11 mouse cellular contexts compared by ENCODE assay signal in the genomic region with DNA sequence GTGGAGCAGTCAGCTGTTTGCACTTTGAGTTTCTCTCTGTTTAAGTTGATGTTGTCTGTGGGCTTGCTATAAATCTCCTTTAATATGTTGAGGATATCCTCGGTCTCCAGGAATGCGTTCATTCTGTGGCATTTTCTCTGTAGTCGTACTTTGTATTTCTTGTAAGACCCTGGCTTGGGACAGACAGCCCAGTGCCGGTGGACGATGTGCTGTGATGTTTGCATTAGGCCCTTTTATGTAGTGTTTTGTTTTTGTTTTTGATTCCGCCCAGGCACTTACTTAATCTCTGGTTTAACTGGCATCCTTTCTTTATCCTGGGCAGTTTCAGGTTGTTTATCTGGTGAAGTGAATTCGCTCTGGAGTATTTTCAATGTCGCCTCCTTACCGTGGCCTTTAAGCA. TPM values are rescaled to one million over a fixed set of nuclear protein-coding genes. Genes with fewer than 3 reads are reported as not detected.
DNase-seq lines count a peak whose midpoint lies in the region; ATAC-seq and TF ChIP-seq lines count a peak whose summit lies in the region.
"Had no signal": no experiment of that assay in that cellular context is flagged by ENCODE, and none has a peak within 500 bp of the region (broad histone marks: within the 10 kb centered on the region; RNA-seq: fewer than 3 reads in every experiment).

No protein-coding gene starts in this region.

- peaks cover 18% of the 10 kb centered on the region; the same call in 1 of the 2 replicates for H3K36me3 ChIP-seq in forebrain, embryonic 10.5 days (replicated peaks)
- H3K36me3 ChIP-seq in forebrain, embryonic 15.5 days = no peaks in the 10 kb centered on the region
- H3K36me3 ChIP-seq in limb, embryonic 12.5 days = no peaks in the 10 kb centered on the region
- peaks cover 10% of the 10 kb centered on the region for H3K36me3 ChIP-seq in limb, embryonic 10.5 days
- no peaks in the 10 kb centered on the region for H3K36me3 ChIP-seq in hindbrain, embryonic 12.5 days
- H3K36me3 ChIP-seq in midbrain, embryonic 16.5 days (ENCODE audit: control insufficient read depth, insufficient read depth, low read length) = no peaks in the 10 kb centered on the region
- H3K36me3 ChIP-seq: embryonic facial prominence, embryonic 13.5 days had no signal

- H3K27me3 ChIP-seq in forebrain, embryonic 10.5 days (ENCODE audit: poor library complexity, severe bottlenecking) = no peaks in the 10 kb centered on the region
- no peaks in the 10 kb centered on the region for H3K27me3 ChIP-seq in forebrain, embryonic 15.5 days
- no peaks in the 10 kb centered on the region for H3K27me3 ChIP-seq in limb, embryonic 12.5 days
- H3K27me3 ChIP-seq in limb, embryonic 10.5 days (ENCODE audit: low read depth, poor library complexity, severe bottlenecking) = no peaks in the 10 kb centered on the region
- no peaks in the 10 kb centered on the region for H3K27me3 ChIP-seq in hindbrain, embryonic 12.5 days
- H3K27me3 ChIP-seq in midbrain, embryonic 16.5 days (ENCODE audit: control insufficient read depth, insufficient read depth, low read depth, low read length) = no peaks in the 10 kb centered on the region
- H3K27me3 ChIP-seq: embryonic facial prominence, embryonic 13.5 days had no signal

- no peak for TF ChIP-seq CTCF in left cerebral cortex, adult 2 months (IDR thresholded peaks at IDR 0.05)

- no peak for DNase-seq in forebrain, embryonic 10.5 days (ENCODE audit: extremely low spot score, low spot score)
- DNase-seq in limb, embryonic 10.5 days (ENCODE audit: low spot score) = no peak
- DNase-seq in left cerebral cortex, adult 2 months (ENCODE audit: extremely low spot score in 1 of 2, low spot score in 2 of 2) = no peak
- DNase-seq in layer of hippocampus, adult 9-10 months (ENCODE audit: low spot score) = no peak
- DNase-seq: kidney, adult 18-20 months; spleen, adult 18-20 months had no signal

- H3K9me3 ChIP-seq in forebrain, embryonic 10.5 days = peaks cover 3% of the 10 kb centered on the region; the same call in 1 of the 2 replicates
- no peaks in the 10 kb centered on the region for H3K9me3 ChIP-seq in forebrain, embryonic 15.5 days
- H3K9me3 ChIP-seq in limb, embryonic 12.5 days = no peaks in the 10 kb centered on the region
- no peaks in the 10 kb centered on the region for H3K9me3 ChIP-seq in limb, embryonic 10.5 days (replicated peaks)
- H3K9me3 ChIP-seq in hindbrain, embryonic 12.5 days (replicated peaks) = no peaks in the 10 kb centered on the region
- H3K9me3 ChIP-seq in midbrain, embryonic 16.5 days (replicated peaks; ENCODE audit: control insufficient read depth, low read length, poor library complexity, severe bottlenecking) = no peaks in the 10 kb centered on the region
- H3K9me3 ChIP-seq: embryonic facial prominence, embryonic 13.5 days had no signal

- intact Hi-C loops in left cerebral cortex, adult 2 months (cut with DNase I) = no loop called here

- H3K4me2 ChIP-seq in forebrain, embryonic 15.5 days (replicated peaks) = no peak overlapping the region
- H3K4me2 ChIP-seq in limb, embryonic 12.5 days = peak overlapping the region; percentile 18
- H3K4me2 ChIP-seq in hindbrain, embryonic 12.5 days (replicated peaks) = no peak overlapping the region; the same call in 1 of the 2 replicates
- peak overlapping the region; percentile 5; the same call in 1 of the 2 replicates for H3K4me2 ChIP-seq in midbrain, embryonic 16.5 days (ENCODE audit: low read length)
- H3K4me2 ChIP-seq: embryonic facial prominence, embryonic 13.5 days had no signal

- no peak overlapping the region for H3K9ac ChIP-seq in forebrain, embryonic 15.5 days (replicated peaks)
- no peak overlapping the region for H3K9ac ChIP-seq in limb, embryonic 12.5 days (replicated peaks)
- H3K9ac ChIP-seq in hindbrain, embryonic 12.5 days = peak overlapping the region; percentile 15; the same call in 1 of the 2 replicates
- peak overlapping the region; percentile 0; the same call in 1 of the 2 replicates for H3K9ac ChIP-seq in midbrain, embryonic 16.5 days (ENCODE audit: low read depth, low read length)
- H3K9ac ChIP-seq: embryonic facial prominence, embryonic 13.5 days had no signal

- no peak for ATAC-seq in forebrain, embryonic 15.5 days (replicated peaks)
- ATAC-seq in limb, embryonic 12.5 days (ENCODE audit: insufficient number of reproducible peaks, insufficient read depth, low FRiP score, low TSS enrichment, low read depth) = no peak
- no peak for ATAC-seq in hindbrain, embryonic 12.5 days (ENCODE audit: low FRiP score)
- ATAC-seq in midbrain, embryonic 16.5 days = no peak

- H3K4me3 ChIP-seq in forebrain, embryonic 10.5 days = no peak overlapping the region
- no peak overlapping the region for H3K4me3 ChIP-seq in forebrain, embryonic 15.5 days
- no peak overlapping the region for H3K4me3 ChIP-seq in limb, embryonic 12.5 days (replicated peaks)
- H3K4me3 ChIP-seq in limb, embryonic 10.5 days = no peak overlapping the region
- no peak overlapping the region for H3K4me3 ChIP-seq in hindbrain, embryonic 12.5 days
- H3K4me3 ChIP-seq in midbrain, embryonic 16.5 days (ENCODE audit: low read depth, low read length) = no peak overlapping the region
- no peak overlapping the region for H3K4me3 ChIP-seq in left cerebral cortex, adult 2 months
- H3K4me3 ChIP-seq: embryonic facial prominence, embryonic 13.5 days had no signal

- peak overlapping the region; percentile 69 for H3K27ac ChIP-seq in forebrain, embryonic 10.5 days
- H3K27ac ChIP-seq in forebrain, embryonic 15.5 days (replicated peaks) = no peak overlapping the region
- peak overlapping the region; percentile 37; the same call in 1 of the 2 replicates for H3K27ac ChIP-seq in limb, embryonic 12.5 days
- H3K27ac ChIP-seq in limb, embryonic 10.5 days = no peak overlapping the region
- H3K27ac ChIP-seq in hindbrain, embryonic 12.5 days = peak overlapping the region; percentile 81
- no peak overlapping the region for H3K27ac ChIP-seq in midbrain, embryonic 16.5 days (ENCODE audit: low read length)
- H3K27ac ChIP-seq in left cerebral cortex, adult 2 months = no peak overlapping the region
- H3K27ac ChIP-seq: embryonic facial prominence, embryonic 13.5 days had no signal

- WGBS in forebrain, embryonic 10.5 days = 54% methylated on average over 9 of the region's 9 CpGs
- 35% methylated on average over 9 of the region's 9 CpGs for WGBS in forebrain, embryonic 15.5 days
- 28% methylated on average over 9 of the region's 9 CpGs for WGBS in limb, embryonic 12.5 days
- 40% methylated on average over 9 of the region's 9 CpGs for WGBS in limb, embryonic 10.5 days
- 34% methylated on average over 9 of the region's 9 CpGs for WGBS in hindbrain, embryonic 12.5 days
- WGBS in midbrain, embryonic 16.5 days = 15% methylated on average over 9 of the region's 9 CpGs

- peaks cover 31% of the 10 kb centered on the region for H3K4me1 ChIP-seq in forebrain, embryonic 10.5 days
- H3K4me1 ChIP-seq in forebrain, embryonic 15.5 days = peaks cover 19% of the 10 kb centered on the region
- H3K4me1 ChIP-seq in limb, embryonic 12.5 days (replicated peaks) = peaks cover 24% of the 10 kb centered on the region
- peaks cover 21% of the 10 kb centered on the region for H3K4me1 ChIP-seq in limb, embryonic 10.5 days
- H3K4me1 ChIP-seq in hindbrain, embryonic 12.5 days = peaks cover 35% of the 10 kb centered on the region
- peaks cover 28% of the 10 kb centered on the region for H3K4me1 ChIP-seq in midbrain, embryonic 16.5 days (ENCODE audit: control insufficient read depth, insufficient read depth, low read length)

RNA-seq across cellular contexts. Expression of gene Ccdc6, which starts 22.5 kb away (rescaled TPM):
- polyA plus RNA-seq in forebrain, embryonic 10.5 days (2016; fragmentation: Nextera tagmentation; extraction: Ambion mirVana) = 16.5 and 19.8 TPM in 2 replicates
- 16.7 and 17.5 TPM in 2 replicates for polyA plus RNA-seq in forebrain, embryonic 15.5 days (2015; fragmentation: Nextera tagmentation; extraction: Ambion mirVana)
- 14.3 and 15.5 TPM in 2 replicates for polyA plus RNA-seq in limb, embryonic 12.5 days (2016; fragmentation: Nextera tagmentation; extraction: Ambion mirVana)
- 15.6 and 15.8 TPM in 2 replicates for polyA plus RNA-seq in limb, embryonic 10.5 days (2016; fragmentation: Nextera tagmentation; extraction: Ambion mirVana)
- 17.0 and 18.9 TPM in 2 replicates for polyA plus RNA-seq in hindbrain, embryonic 12.5 days (2016; fragmentation: Nextera tagmentation; extraction: Ambion mirVana)
- 22.1 and 26.1 TPM in 2 replicates for polyA plus RNA-seq in midbrain, embryonic 16.5 days (2015; fragmentation: Nextera tagmentation; extraction: Ambion mirVana)
- total RNA-seq in left cerebral cortex, adult 2 months (2021) = 10 to 100 TPM; 51.1 to 64.8 TPM

Comparison
In these comparisons a context has a peak if more than half of its experiments do, and no peak if none do; other contexts are left out.
1. H3K27ac ChIP-seq: peak in forebrain, embryonic 10.5 days (single experiment), limb, embryonic 12.5 days (single experiment) and hindbrain, embryonic 12.5 days (single experiment); none in forebrain, embryonic 15.5 days (single experiment), limb, embryonic 10.5 days (single experiment), midbrain, embryonic 16.5 days (single experiment) and left cerebral cortex, adult 2 months (single experiment).
2. H3K4me2 ChIP-seq: peak in limb, embryonic 12.5 days (single experiment) and midbrain, embryonic 16.5 days (single experiment); none in forebrain, embryonic 15.5 days (single experiment) and hindbrain, embryonic 12.5 days (single experiment).
3. H3K9ac ChIP-seq: peak in hindbrain, embryonic 12.5 days (single experiment) and midbrain, embryonic 16.5 days (single experiment); none in forebrain, embryonic 15.5 days (single experiment) and limb, embryonic 12.5 days (single experiment).